Mouse (Mus musculus) liver, embryonic 16.5 days (tissue): ENCODE results near the gene Plekhh1. TPM values are rescaled to one million over a fixed set of nuclear protein-coding genes. Genes with fewer than 3 reads are reported as not detected.
"Not testable (repeated sequence)": the region's sequence is repeated elsewhere in the genome, so short reads cannot be mapped to it uniquely, and the experiment has no call there.

Experiments
- ATAC-seq: fragments of 200-750 bp; cut with Nextera tagmentation; 2 replicates; pipeline ENCODE4 v1.8.0; 2017; ENCODE audit warnings: low read depth, mild to moderate bottlenecking, moderate number of reproducible peaks, moderate library complexity
- H3K27ac ChIP-seq: fragments of 300-500 bp; sonication (generic); 2 replicates; pipeline ENCODE4 v1.5.1; 2014; ENCODE audit warnings: mild to moderate bottlenecking, low read length
- H3K27me3 ChIP-seq: fragments of 300-500 bp; sonication (generic); 2 replicates; pipeline ENCODE4 v1.6.1; 2014; ENCODE audit warnings: low read depth, low read length, mixed read lengths; ENCODE audit not compliant: control insufficient read depth, insufficient read depth
- H3K36me3 ChIP-seq: fragments of 300-500 bp; sonication (generic); 2 replicates; pipeline ENCODE4 v1.6.1; 2014; ENCODE audit warnings: mild to moderate bottlenecking; ENCODE audit not compliant: control insufficient read depth, insufficient read depth
- H3K4me1 ChIP-seq: fragments of 300-500 bp; sonication (generic); 2 replicates; pipeline ENCODE4 v1.6.1; 2014; ENCODE audit warnings: low read depth, low read length, mixed read lengths; ENCODE audit not compliant: control insufficient read depth
- H3K4me2 ChIP-seq: fragments of 300-500 bp; sonication (generic); 2 replicates; pipeline ENCODE4 v1.6.1; 2014; ENCODE audit warnings: low read depth, low read length, mixed read lengths
- H3K4me3 ChIP-seq: fragments of 300-500 bp; sonication (generic); 2 replicates; pipeline ENCODE4 v1.5.1; 2014; ENCODE audit warnings: low read depth, mild to moderate bottlenecking, low read length
- H3K9ac ChIP-seq: fragments of 300-500 bp; sonication (generic); 2 replicates; pipeline ENCODE4 v1.6.1; 2014; ENCODE audit warnings: low read depth, low read length
- H3K9me3 ChIP-seq: fragments of 300-500 bp; sonication (generic); replicated peaks from 2 replicates; pipeline ENCODE4 v1.6.1; 2016; ENCODE audit warnings: low read length; ENCODE audit not compliant: control insufficient read depth
- WGBS: fragments of 180-500 bp; shearing (Covaris S2); extraction: QIAGEN DNeasy Blood & Tissue Kit; methylation state at CpG from one replicate; pipeline ENCODE4 v1.1.7; 2014; ENCODE audit not compliant: insufficient replicate concordance; 5-methylcytosine and 5-hydroxymethylcytosine counted together
- polyA plus RNA-seq: library from polyadenylated mRNA; unstranded; fragments of >200 nt; fragmentation: Nextera tagmentation; extraction: Ambion mirVana; gene quantifications from 2 replicates; pipeline ENCODE4 v1.2.1, GENCODE M21; 2015

The Plekhh1 gene
- polyA plus RNA-seq, 1 experiment from 2014 or later, result 0.33 TPM

- H3K27me3 ChIP-seq, result no peaks in the 10 kb centered on the region
- no peak overlapping the region; the same call in 1 of the 2 replicates for H3K27ac ChIP-seq
- H3K9me3 ChIP-seq, result no peaks in the 10 kb centered on the region; the same call in 1 of the 2 replicates
- WGBS, result 14% methylated on average over 4 of the region's 4 CpGs
- H3K9ac ChIP-seq, result no peak overlapping the region
- H3K4me1 ChIP-seq, result no peaks in the 10 kb centered on the region
- H3K4me2 ChIP-seq, result no peak overlapping the region
- no peak for ATAC-seq
- H3K4me3 ChIP-seq, result no peak overlapping the region
- H3K36me3 ChIP-seq, result no peaks in the 10 kb centered on the region
These were observed 11.0 kb upstream of the Plekhh1 start for GRCm38 (mm10) chr12:79017994-79018399.

- Histone ChIP-seq H3K4me3 (no peak overlapping the region), H3K4me2 (no peak overlapping the region), H3K9me3 (no peaks in the 10 kb centered on the region; the same call in 1 of the 2 replicates), H3K27me3 (no peaks in the 10 kb centered on the region), H3K4me1 (no peaks in the 10 kb centered on the region), H3K36me3 (no peaks in the 10 kb centered on the region), H3K27ac (no peak overlapping the region), H3K9ac (no peak overlapping the region)
- WGBS, result 52% methylated on average over 1 of the region's 1 CpGs
- ATAC-seq, result no peak
These were observed 7.1 kb upstream of the Plekhh1 start for GRCm38 (mm10) chr12:79021902-79022301.

- Histone ChIP-seq H3K4me3 (no peak overlapping the region), H3K36me3 (no peaks in the 10 kb centered on the region), H3K27ac (no peak overlapping the region), H3K4me1 (no peaks in the 10 kb centered on the region), H3K9me3 (no peaks in the 10 kb centered on the region; the same call in 1 of the 2 replicates), H3K4me2 (no peak overlapping the region), H3K27me3 (no peaks in the 10 kb centered on the region; the same call in 1 of the 2 replicates), H3K9ac (no peak overlapping the region)
- 10% methylated on average over 3 of the region's 3 CpGs for WGBS
- no peak for ATAC-seq
These were observed 6.1 kb upstream of the Plekhh1 start for GRCm38 (mm10) chr12:79022882-79023281.

GRCm38 (mm10) chr12:79027526-79027925 is 1.4 kb upstream of the Plekhh1 start:
- H3K4me3 ChIP-seq, ATAC-seq, H3K27ac ChIP-seq, H3K36me3 ChIP-seq, H3K9me3 ChIP-seq, H3K4me2 ChIP-seq, H3K4me1 ChIP-seq, H3K9ac ChIP-seq: not testable (repeated sequence)
- 72% methylated on average over 6 of the region's 8 CpGs for WGBS
- H3K27me3 ChIP-seq, result peaks cover 31% of the 10 kb centered on the region

- H3K4me3 ChIP-seq, result no peak overlapping the region
- no peaks in the 10 kb centered on the region; the same call in 1 of the 2 replicates for H3K4me1 ChIP-seq
- WGBS, result 87% methylated on average over 2 of the region's 2 CpGs
- H3K27me3 ChIP-seq, result peaks cover 19% of the 10 kb centered on the region
- no peak overlapping the region for H3K4me2 ChIP-seq
- no peak for ATAC-seq
- H3K27ac ChIP-seq, result no peak overlapping the region
- no peaks in the 10 kb centered on the region for H3K36me3 ChIP-seq
- H3K9ac ChIP-seq, result no peak overlapping the region
- no peaks in the 10 kb centered on the region for H3K9me3 ChIP-seq
These were observed 5.4 kb downstream of the Plekhh1 start for GRCm38 (mm10) chr12:79034331-79034730.

GRCm38 (mm10) chr12:79035349-79035748 is 6.4 kb downstream of the Plekhh1 start:
- H3K9me3 ChIP-seq, result no peaks in the 10 kb centered on the region
- WGBS, result 39% methylated on average over 3 of the region's 3 CpGs

GRCm38 (mm10) chr12:79039708-79040107 is 10.7 kb downstream of the Plekhh1 start:
- ATAC-seq, result no peak
- Histone ChIP-seq H3K4me2 (no peak overlapping the region), H3K9ac (no peak overlapping the region), H3K36me3 (no peaks in the 10 kb centered on the region), H3K4me1 (no peaks in the 10 kb centered on the region), H3K4me3 (no peak overlapping the region), H3K9me3 (no peaks in the 10 kb centered on the region), H3K27ac (no peak overlapping the region), H3K27me3 (no peaks in the 10 kb centered on the region)
- WGBS, result 57% methylated on average over 8 of the region's 8 CpGs

More at GRCm38 (mm10) chr12:79035349-79035748, 6.4 kb downstream of the Plekhh1 start:
- H3K27ac ChIP-seq, result no peak overlapping the region
- no peak for ATAC-seq
- no peak overlapping the region for H3K4me3 ChIP-seq
- H3K27me3 ChIP-seq, result peaks cover 9% of the 10 kb centered on the region
- H3K9ac ChIP-seq, result no peak overlapping the region
- no peak overlapping the region for H3K4me2 ChIP-seq
- H3K4me1 ChIP-seq, result no peaks in the 10 kb centered on the region
- no peaks in the 10 kb centered on the region for H3K36me3 ChIP-seq

GRCm38 (mm10) chr12:79040201-79040827 is 11.4 kb downstream of the Plekhh1 start:
- Histone ChIP-seq H3K4me1 (no peaks in the 10 kb centered on the region), H3K4me2 (no peak overlapping the region), H3K36me3 (no peaks in the 10 kb centered on the region), H3K4me3 (no peak overlapping the region), H3K9ac (no peak overlapping the region), H3K27me3 (no peaks in the 10 kb centered on the region), H3K27ac (no peak overlapping the region), H3K9me3 (no peaks in the 10 kb centered on the region)
- no peak for ATAC-seq
- 69% methylated on average over 11 of the region's 11 CpGs for WGBS

- H3K4me3 ChIP-seq, result no peak overlapping the region
- no peaks in the 10 kb centered on the region for H3K36me3 ChIP-seq
- no peaks in the 10 kb centered on the region for H3K9me3 ChIP-seq
- H3K27ac ChIP-seq, result no peak overlapping the region
- H3K27me3 ChIP-seq, result no peaks in the 10 kb centered on the region
- no peak overlapping the region for H3K4me2 ChIP-seq
- no peaks in the 10 kb centered on the region for H3K4me1 ChIP-seq
- H3K9ac ChIP-seq, result no peak overlapping the region
- no peak for ATAC-seq
These were observed 12.5 kb downstream of the Plekhh1 start for GRCm38 (mm10) chr12:79041436-79041835.
